Mouse (Mus musculus) pancreas, adult 10 weeks (tissue): ENCODE measurements around the gene Cd300e. TPM values are rescaled to one million over a fixed set of nuclear protein-coding genes. Genes with fewer than 3 reads are reported as not detected.

Source experiments
- polyA plus RNA-seq: library from polyadenylated mRNA; stranded (reverse); fragments of 350-450 nt; fragmentation: Illumina TruSeq; extraction: RNeasy Lipid Tissue Mini Kit (QIAGEN cat#74804); gene quantifications from one replicate; pipeline ENCODE4 v1.2.3, GENCODE M21; 2015; ENCODE audit warnings: low read depth, low replicate concordance; ENCODE audit not compliant: insufficient read depth

Gene Cd300e
- not detected for polyA plus RNA-seq

GRCm38 (mm10) chr11:115062077-115062476 lies at the start of gene Cd300e:
TSS of gene Cd300e (minus strand) at chr11:115062177.

GRCm38 (mm10) chr11:115091362-115091901 lies 29.5 kb upstream of the Cd300e start, which contains the start of gene Rab37:
TSS of gene Rab37 (plus strand) at chr11:115091431.

GRCm38 (mm10) chr11:115048259-115048658 lies 13.7 kb downstream of the Cd300e start, which contains the start of gene Cd300ld3:
TSS of gene Cd300ld3 (minus strand) at chr11:115048409.

GRCm38 (mm10) chr11:115037669-115038068 lies 24.3 kb downstream of the Cd300e start, which contains the start of gene Cd300ld5:
TSS of gene Cd300ld5 (minus strand) at chr11:115037769.

GRCm38 (mm10) chr11:115026912-115027311 lies 35.1 kb downstream of the Cd300e start, which contains the start of gene Cd300ld4:
TSS of gene Cd300ld4 (minus strand) at chr11:115027012.

GRCm38 (mm10) chr11:115016093-115016492 lies 45.9 kb downstream of the Cd300e start, which contains the start of gene Cd300ld2:
TSS of gene Cd300ld2 (minus strand) at chr11:115016193.

Other genes with a start within 250 kb of the Cd300e start
- gene Gprc5c, start 211.0 kb downstream of the Cd300e start, polyA plus RNA-seq: 3.3 TPM
- gene Cd300a, start 172.1 kb downstream of the Cd300e start, polyA plus RNA-seq: 0.55 TPM
- gene Cd300lb, start 127.8 kb downstream of the Cd300e start, polyA plus RNA-seq: 0.37 TPM
- not detected for gene Cd300c, start 93.0 kb downstream of the Cd300e start, polyA plus RNA-seq
- gene Cd300ld, start 72.3 kb downstream of the Cd300e start, polyA plus RNA-seq: 1.6 TPM
- gene Cd300c2, start 60.3 kb downstream of the Cd300e start, polyA plus RNA-seq: 1.2 TPM
- gene Cd300ld2, start 46.0 kb downstream of the Cd300e start, polyA plus RNA-seq: not detected
- gene Cd300ld4, start 35.2 kb downstream of the Cd300e start, polyA plus RNA-seq: not detected
- 1.3 TPM for gene Cd300ld5, start 24.4 kb downstream of the Cd300e start, polyA plus RNA-seq
- gene Cd300ld3, start 13.8 kb downstream of the Cd300e start, polyA plus RNA-seq: 3.8 TPM
- gene Rab37, start 29.3 kb upstream of the Cd300e start, polyA plus RNA-seq: 6.0 TPM
- not detected for gene Cd300lf, start 71.8 kb upstream of the Cd300e start, polyA plus RNA-seq
- 15.3 TPM for gene Slc9a3r1, start 101.2 kb upstream of the Cd300e start, polyA plus RNA-seq
- gene Tmem104, start 125.3 kb upstream of the Cd300e start, polyA plus RNA-seq: 2.5 TPM
- 12.4 TPM for gene Nat9, start 125.7 kb upstream of the Cd300e start, polyA plus RNA-seq
- 0.48 TPM for gene Grin2c, start 205.1 kb upstream of the Cd300e start, polyA plus RNA-seq
- gene Fdxr, start 214.9 kb upstream of the Cd300e start, polyA plus RNA-seq: 10.5 TPM
- 3.3 TPM for gene Fads6, start 235.5 kb upstream of the Cd300e start, polyA plus RNA-seq
- not detected for gene Otop2, start 245.0 kb upstream of the Cd300e start, polyA plus RNA-seq